Mouse (Mus musculus) liver, postnatal 0 days (tissue): ENCODE data around the gene Nde1. TPM values are rescaled to one million over a fixed set of nuclear protein-coding genes. Genes with fewer than 3 reads are reported as not detected.
A peak's percentile ranks its signal among the peaks of the same experiment; 100 is the strongest.

Experiments used
- ATAC-seq: fragments of 200-750 bp; cut with Nextera tagmentation; 2 replicates; pipeline ENCODE4 v1.8.0; 2017; ENCODE audit warnings: mild to moderate bottlenecking, moderate library complexity
- DNase-seq: peaks from one replicate; pipeline ENCODE4 v3.0.0-alpha.2; 2016
- H3K27ac ChIP-seq: fragments of 300-500 bp; sonication (generic); 2 replicates; pipeline ENCODE4 v1.5.1; 2014; ENCODE audit warnings: antibody characterized with exemption, moderate library complexity, mild to moderate bottlenecking, low read depth
- H3K27me3 ChIP-seq: fragments of 300-500 bp; sonication (generic); 2 replicates; pipeline ENCODE4 v1.6.1; 2014; ENCODE audit warnings: low read length, control low read depth, mixed read lengths; ENCODE audit not compliant: insufficient read depth
- H3K36me3 ChIP-seq: fragments of 300-500 bp; sonication (generic); replicated peaks from 2 replicates; pipeline ENCODE4 v1.6.1; 2014; ENCODE audit warnings: mild to moderate bottlenecking, control low read depth, low read length, moderate library complexity, mixed read lengths; ENCODE audit not compliant: insufficient read depth
- H3K4me1 ChIP-seq: fragments of 300-500 bp; sonication (generic); 2 replicates; pipeline ENCODE4 v1.6.1; 2014; ENCODE audit warnings: antibody characterized with exemption, mild to moderate bottlenecking, control low read depth; ENCODE audit not compliant: insufficient read depth
- H3K4me2 ChIP-seq: fragments of 300-500 bp; sonication (generic); 2 replicates; pipeline ENCODE4 v1.6.1; 2014; ENCODE audit warnings: low read depth, mild to moderate bottlenecking, low read length, moderate library complexity, mixed read lengths
- H3K4me3 ChIP-seq: fragments of 300-500 bp; sonication (generic); 2 replicates; pipeline ENCODE4 v1.5.1; 2014; ENCODE audit warnings: low read depth, low read length
- H3K9ac ChIP-seq: fragments of 300-500 bp; sonication (generic); replicated peaks from 2 replicates; pipeline ENCODE4 v1.6.1; 2014; ENCODE audit warnings: mild to moderate bottlenecking, moderate library complexity
- H3K9me3 ChIP-seq: fragments of 300-500 bp; sonication (generic); 2 replicates; pipeline ENCODE4 v1.6.1; 2016; ENCODE audit warnings: mild to moderate bottlenecking, control low read depth, low read length, mixed read lengths
- CTCF ChIP-seq: sonication (generic); IDR thresholded peaks from 2 replicates; pipeline ENCODE4 v1.5.1; 2016; ENCODE audit warnings: antibody characterized with exemption, low read depth
- EP300 ChIP-seq: IDR thresholded peaks from 2 replicates; pipeline ENCODE4 v1.6.1; 2016; ENCODE audit warnings: antibody characterized with exemption, low read depth, mild to moderate bottlenecking
- WGBS: fragments of 180-500 bp; shearing (Covaris S2); extraction: QIAGEN DNeasy Blood & Tissue Kit; methylation state at CpG from one replicate; pipeline ENCODE4 v1.1.7; 2014; ENCODE audit not compliant: insufficient replicate concordance; 5-methylcytosine and 5-hydroxymethylcytosine counted together
- polyA plus RNA-seq: library from polyadenylated mRNA; unstranded; fragments of >200 nt; fragmentation: Nextera tagmentation; extraction: Ambion mirVana; gene quantifications from 2 replicates; pipeline ENCODE4 v1.2.1, GENCODE M21; 2015

Gene Nde1
- 24.9 and 28.1 TPM in 2 replicates for polyA plus RNA-seq

- DNase-seq (peak; percentile 95), ATAC-seq (peak; percentile 81)
- H3K36me3 ChIP-seq = peaks cover 7% of the 10 kb centered on the region
- no peaks in the 10 kb centered on the region for H3K27me3 ChIP-seq
- peak within 1 kb of the TSS; percentile 79 for H3K9ac ChIP-seq
- no peaks in the 10 kb centered on the region for H3K9me3 ChIP-seq
- H3K4me3 ChIP-seq = peak within 1 kb of the TSS; percentile 63
- WGBS = 2% methylated on average over 40 of the region's 43 CpGs
- peak within 1 kb of the TSS; percentile 77 for H3K4me2 ChIP-seq
- TF ChIP-seq EP300 (no peak), CTCF (no peak)
- H3K4me1 ChIP-seq = peaks cover 32% of the 10 kb centered on the region
- H3K27ac ChIP-seq = peak within 1 kb of the TSS; percentile 86
Observed at GRCm38 (mm10) chr16:14162988-14163416, at the start of gene Nde1, which contains the start of gene Marf1. Gene Nde1, plus strand, starts transcription at chr16:14163275. Gene Marf1, minus strand, starts transcription at chr16:14163351.

- H3K9me3 ChIP-seq = no peaks in the 10 kb centered on the region
Observed at GRCm38 (mm10) chr16:14117299-14117698, 45.8 kb upstream of the Nde1 start.

GRCm38 (mm10) chr16:14120941-14121340 is 42.1 kb upstream of the Nde1 start:
- Histone ChIP-seq H3K27ac (no peak overlapping the region), H3K4me3 (no peak overlapping the region), H3K4me1 (no peaks in the 10 kb centered on the region), H3K4me2 (no peak overlapping the region), H3K9me3 (no peaks in the 10 kb centered on the region), H3K36me3 (peaks cover 74% of the 10 kb centered on the region), H3K27me3 (no peaks in the 10 kb centered on the region), H3K9ac (no peak overlapping the region)
- ATAC-seq (no peak), DNase-seq (no peak)
- 85% methylated on average over 5 of the region's 5 CpGs for WGBS
- TF ChIP-seq CTCF (no peak), EP300 (no peak)

More at GRCm38 (mm10) chr16:14117299-14117698, 45.8 kb upstream of the Nde1 start:
- no peaks in the 10 kb centered on the region for H3K4me1 ChIP-seq
- 84% methylated on average over 2 of the region's 2 CpGs for WGBS
- H3K4me2 ChIP-seq = no peak overlapping the region
- no peaks in the 10 kb centered on the region for H3K27me3 ChIP-seq
- ATAC-seq = no peak
- no peak overlapping the region for H3K27ac ChIP-seq
- TF ChIP-seq CTCF (no peak), EP300 (no peak)
- H3K4me3 ChIP-seq = no peak overlapping the region
- no peak overlapping the region for H3K9ac ChIP-seq
- no peak for DNase-seq
- peaks cover 70% of the 10 kb centered on the region for H3K36me3 ChIP-seq

- H3K9me3 ChIP-seq = no peaks in the 10 kb centered on the region
- no peak overlapping the region for H3K4me2 ChIP-seq
- TF ChIP-seq EP300 (no peak), CTCF (no peak)
- peaks cover 72% of the 10 kb centered on the region for H3K36me3 ChIP-seq
- WGBS = 90% methylated on average over 7 of the region's 7 CpGs
- ATAC-seq = no peak
- no peaks in the 10 kb centered on the region for H3K27me3 ChIP-seq
- H3K4me1 ChIP-seq = no peaks in the 10 kb centered on the region
- no peak overlapping the region for H3K9ac ChIP-seq
- no peak overlapping the region for H3K27ac ChIP-seq
- no peak overlapping the region for H3K4me3 ChIP-seq
- DNase-seq = no peak
Observed at GRCm38 (mm10) chr16:14121563-14121962, 41.5 kb upstream of the Nde1 start.

GRCm38 (mm10) chr16:14122586-14122985 is 40.5 kb upstream of the Nde1 start:
- Histone ChIP-seq H3K9me3 (no peaks in the 10 kb centered on the region), H3K36me3 (peaks cover 76% of the 10 kb centered on the region), H3K4me2 (no peak overlapping the region), H3K27ac (no peak overlapping the region), H3K4me3 (no peak overlapping the region), H3K9ac (no peak overlapping the region), H3K4me1 (no peaks in the 10 kb centered on the region), H3K27me3 (no peaks in the 10 kb centered on the region)
- no peak for ATAC-seq
- TF ChIP-seq CTCF (peak; percentile 24), EP300 (no peak)
- no peak for DNase-seq

GRCm38 (mm10) chr16:14123901-14124300 is 39.2 kb upstream of the Nde1 start:
- TF ChIP-seq EP300 (no peak), CTCF (no peak)
- DNase-seq (no peak), ATAC-seq (no peak)
- Histone ChIP-seq H3K4me3 (no peak overlapping the region), H3K4me1 (no peaks in the 10 kb centered on the region), H3K9me3 (no peaks in the 10 kb centered on the region), H3K27me3 (no peaks in the 10 kb centered on the region), H3K36me3 (peaks cover 82% of the 10 kb centered on the region), H3K9ac (no peak overlapping the region), H3K27ac (no peak overlapping the region), H3K4me2 (no peak overlapping the region)
- 94% methylated on average over 2 of the region's 2 CpGs for WGBS

- WGBS = 92% methylated on average over 7 of the region's 7 CpGs
- Histone ChIP-seq H3K4me2 (no peak overlapping the region), H3K4me3 (no peak overlapping the region), H3K9me3 (no peaks in the 10 kb centered on the region), H3K27me3 (no peaks in the 10 kb centered on the region), H3K36me3 (peaks cover 86% of the 10 kb centered on the region), H3K27ac (no peak overlapping the region), H3K9ac (no peak overlapping the region), H3K4me1 (no peaks in the 10 kb centered on the region)
- DNase-seq = no peak
- ATAC-seq = no peak
- no peak for TF ChIP-seq EP300
- no peak for TF ChIP-seq CTCF
Observed at GRCm38 (mm10) chr16:14124709-14125108, 38.4 kb upstream of the Nde1 start.
